ENCODE assay signal across 24 mouse cellular contexts in genomic region chr1:167004621-167005020, GRCm38 (mm10). TPM values are rescaled to one million over a fixed set of nuclear protein-coding genes. Genes with fewer than 3 reads are reported as not detected.
DNase-seq lines count a peak whose midpoint lies in the region; ATAC-seq and TF ChIP-seq lines count a peak whose summit lies in the region.
"Had no signal": no experiment of that assay in that cellular context is flagged by ENCODE, and none has a peak within 500 bp of the region (broad histone marks: within the 10 kb centered on the region; RNA-seq: fewer than 3 reads in every experiment).

No protein-coding gene starts in this region.

- H3K9me3 ChIP-seq in heart, embryonic 10.5 days: no peaks in the 10 kb centered on the region
- no peaks in the 10 kb centered on the region for H3K9me3 ChIP-seq in midbrain, embryonic 11.5 days (ENCODE audit: control insufficient read depth, low read length)
- no peaks in the 10 kb centered on the region for H3K9me3 ChIP-seq in midbrain, postnatal 0 days (ENCODE audit: low read length)
- H3K9me3 ChIP-seq: embryonic facial prominence, embryonic 15.5 days; heart, embryonic 13.5 days; kidney, embryonic 15.5 days; limb, embryonic 15.5 days; stomach, embryonic 15.5 days had no signal

- no peak overlapping the region for H3K27ac ChIP-seq in heart, embryonic 10.5 days
- no peak overlapping the region for H3K27ac ChIP-seq in midbrain, embryonic 11.5 days (ENCODE audit: low read depth, low read length)
- no peak overlapping the region for H3K27ac ChIP-seq in midbrain, postnatal 0 days (ENCODE audit: low read depth, low read length)
- H3K27ac ChIP-seq: embryonic facial prominence, embryonic 15.5 days; heart, embryonic 13.5 days; hindbrain, postnatal 0 days; kidney, embryonic 15.5 days; limb, embryonic 15.5 days; stomach, embryonic 15.5 days had no signal

- no peak overlapping the region for H3K4me2 ChIP-seq in midbrain, embryonic 11.5 days
- no peak overlapping the region for H3K4me2 ChIP-seq in midbrain, postnatal 0 days (ENCODE audit: low read depth, low read length, poor library complexity, severe bottlenecking)
- H3K4me2 ChIP-seq: embryonic facial prominence, embryonic 15.5 days; heart, embryonic 13.5 days; kidney, embryonic 15.5 days; limb, embryonic 15.5 days; stomach, embryonic 15.5 days had no signal

- peaks cover 14% of the 10 kb centered on the region for H3K4me1 ChIP-seq in heart, embryonic 10.5 days
- H3K4me1 ChIP-seq in midbrain, embryonic 11.5 days (ENCODE audit: control insufficient read depth, insufficient read depth, low read length): peaks cover 5% of the 10 kb centered on the region
- H3K4me1 ChIP-seq in midbrain, postnatal 0 days (ENCODE audit: insufficient read depth, low read length): no peaks in the 10 kb centered on the region

- H3K9ac ChIP-seq in midbrain, embryonic 11.5 days (ENCODE audit: low read length): no peak overlapping the region
- no peak overlapping the region for H3K9ac ChIP-seq in midbrain, postnatal 0 days (replicated peaks; ENCODE audit: low read length, poor library complexity, severe bottlenecking)
- H3K9ac ChIP-seq: embryonic facial prominence, embryonic 15.5 days; heart, embryonic 13.5 days; kidney, embryonic 15.5 days; limb, embryonic 15.5 days; stomach, embryonic 15.5 days had no signal

- H3K4me3 ChIP-seq in heart, embryonic 10.5 days: no peak overlapping the region
- H3K4me3 ChIP-seq in midbrain, embryonic 11.5 days (ENCODE audit: low read depth, low read length): no peak overlapping the region
- H3K4me3 ChIP-seq in midbrain, postnatal 0 days (ENCODE audit: low read depth, low read length): no peak overlapping the region
- H3K4me3 ChIP-seq: embryonic facial prominence, embryonic 15.5 days; heart, embryonic 13.5 days; kidney, embryonic 15.5 days; limb, embryonic 15.5 days; stomach, embryonic 15.5 days had no signal

- no peaks in the 10 kb centered on the region for H3K36me3 ChIP-seq in heart, embryonic 10.5 days
- no peaks in the 10 kb centered on the region for H3K36me3 ChIP-seq in midbrain, embryonic 11.5 days (ENCODE audit: control insufficient read depth, insufficient read depth, low read length)
- no peaks in the 10 kb centered on the region for H3K36me3 ChIP-seq in midbrain, postnatal 0 days (ENCODE audit: insufficient read depth, low read length)
- H3K36me3 ChIP-seq: embryonic facial prominence, embryonic 15.5 days; heart, embryonic 13.5 days; kidney, embryonic 15.5 days; limb, embryonic 15.5 days; stomach, embryonic 15.5 days had no signal

- DNase-seq in heart, adult 11 months: peak; percentile 71
- DNase-seq in heart, embryonic 10.5 days (ENCODE audit: low spot score): no peak
- DNase-seq in midbrain, embryonic 11.5 days (ENCODE audit: low spot score, missing footprints): peak; percentile 17
- DNase-seq in midbrain, postnatal 0 days (ENCODE audit: low spot score): no peak
- no peak for DNase-seq in kidney, adult 18-20 months
- DNase-seq: adrenal gland, postnatal 14 days; cerebellum, adult 9-10 months; gastrocnemius, postnatal 10 days; heart, adult 18-20 months; heart, postnatal 14 days; kidney, postnatal 36 days; layer of hippocampus, adult 9-11 months; left cerebral cortex, postnatal 4 days; thymus, postnatal 25 days had no signal

- no peak for ATAC-seq in midbrain, embryonic 11.5 days (ENCODE audit: low FRiP score)
- no peak for ATAC-seq in midbrain, postnatal 0 days (ENCODE audit: low FRiP score)
- peak; percentile 56 for ATAC-seq in common myeloid progenitor, adult 5-6 weeks (replicated peaks; ENCODE audit: low read depth, poor library complexity, severe bottlenecking)
- peak; percentile 80 for ATAC-seq in monocyte, adult 5-6 weeks (replicated peaks; ENCODE audit: insufficient number of reproducible peaks, low FRiP score, low TSS enrichment, poor library complexity, severe bottlenecking)
- ATAC-seq: forebrain, embryonic 16.5 days; hindbrain, postnatal 0 days; intestine, embryonic 16.5 days had no signal

- peaks cover 33% of the 10 kb centered on the region for H3K27me3 ChIP-seq in heart, embryonic 10.5 days (ENCODE audit: insufficient read depth, poor library complexity, severe bottlenecking)
- peaks cover 6% of the 10 kb centered on the region; the same call in 1 of the 2 replicates for H3K27me3 ChIP-seq in midbrain, embryonic 11.5 days (ENCODE audit: control insufficient read depth, insufficient read depth, low read length)
- no peaks in the 10 kb centered on the region for H3K27me3 ChIP-seq in midbrain, postnatal 0 days (ENCODE audit: insufficient read depth, low read length)

- no peak for TF ChIP-seq CTCF in midbrain, postnatal 0 days (IDR thresholded peaks at IDR 0.05)

- 63% methylated on average over 2 of the region's 2 CpGs for WGBS in heart, embryonic 10.5 days
- WGBS in midbrain, embryonic 11.5 days: 63% methylated on average over 2 of the region's 2 CpGs
- 85% methylated on average over 2 of the region's 2 CpGs for WGBS in midbrain, postnatal 0 days

RNA-seq across cellular contexts. Expression of gene Fam78b, which starts 3.4 kb away (rescaled TPM):
- 0.16 and 0.30 TPM in 2 replicates for polyA plus RNA-seq in heart, embryonic 10.5 days (2016; fragmentation: Nextera tagmentation; extraction: Ambion mirVana)
- 6.7 and 7.1 TPM in 2 replicates for polyA plus RNA-seq in midbrain, embryonic 11.5 days (2014; fragmentation: Nextera tagmentation; extraction: Ambion mirVana)
- 20.2 and 22.0 TPM in 2 replicates for total RNA-seq in midbrain, postnatal 0 days (2014; rRNA removed)
- 7.0 and 8.2 TPM in 2 replicates for polyA plus RNA-seq in midbrain, postnatal 0 days (2015; fragmentation: Nextera tagmentation; extraction: Ambion mirVana)
- total RNA-seq in common myeloid progenitor, adult 5-6 weeks (2017): 0.32 TPM in 1 of 2 replicates, not detected in the other
- total RNA-seq in monocyte, adult 5-6 weeks (2017): 2.5 to 8.2 TPM (median 7.3 TPM) in 3 replicates

Comparison
In these comparisons a context has a peak if more than half of its experiments do, and no peak if none do; other contexts are left out.
1. DNase-seq: peak in heart, adult 11 months (single experiment) and midbrain, embryonic 11.5 days (single experiment); none in heart, embryonic 10.5 days (single experiment), midbrain, postnatal 0 days (single experiment) and kidney, adult 18-20 months (single experiment).
2. ATAC-seq: peak in common myeloid progenitor, adult 5-6 weeks (single experiment) and monocyte, adult 5-6 weeks (single experiment); none in midbrain, embryonic 11.5 days (single experiment) and midbrain, postnatal 0 days (single experiment).